Mouse (Mus musculus): ENCODE measurements at regions not wholly inside any gene's neighbourhood (a gene's known extent, or its start where the extent isn't known, plus 50 kb on each side); places are given as distances from the start of the nearest gene placed in this dataset.
A peak's percentile ranks its signal among the peaks of the same experiment; 100 is the strongest.

GRCm38 (mm10) chr1:119278528-119279201 is 143.4 kb downstream of the Inhbb start:
- no peaks in the 10 kb centered on the region for H3K9me3 ChIP-seq (ENCODE audit: control insufficient read depth, low read length)
- no peak overlapping the region for H3K4me2 ChIP-seq (replicated peaks)
- H3K4me3 ChIP-seq (replicated peaks; ENCODE audit: low read length), result no peak overlapping the region
- no peak overlapping the region for H3K27ac ChIP-seq
- no peak for ATAC-seq (ENCODE audit: low FRiP score)
- WGBS, result 82% methylated on average over 8 of the region's 8 CpGs
- no peaks in the 10 kb centered on the region for H3K27me3 ChIP-seq (ENCODE audit: control insufficient read depth, insufficient read depth, low read length)
- no peaks in the 10 kb centered on the region for H3K36me3 ChIP-seq (replicated peaks; ENCODE audit: control insufficient read depth, insufficient read depth)
- no peaks in the 10 kb centered on the region for H3K4me1 ChIP-seq (replicated peaks; ENCODE audit: control insufficient read depth, insufficient read depth, low read length)
- H3K9ac ChIP-seq, result no peak overlapping the region
- no peak for DNase-seq (ENCODE audit: low spot score)

DNA sequence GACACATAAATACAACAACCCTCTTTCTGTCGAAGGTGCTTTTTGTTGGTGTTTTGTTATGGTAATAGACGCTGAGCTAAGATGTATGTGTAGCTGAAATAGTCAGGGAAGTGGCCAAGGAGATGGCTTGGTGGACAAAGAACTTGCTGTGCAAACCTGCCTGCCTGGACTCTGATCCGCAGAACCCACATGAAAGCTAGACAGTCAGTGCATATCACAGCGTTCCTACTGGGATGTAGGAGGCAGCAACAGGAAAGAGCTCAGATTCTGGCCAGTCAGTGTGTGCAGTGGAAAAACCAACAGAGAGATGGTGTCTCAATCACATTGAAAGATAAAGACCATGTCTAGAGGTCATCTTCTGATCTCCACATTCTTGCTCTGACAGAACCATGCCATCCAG is 144.1 kb downstream of the Inhbb start:
- DNase-seq (ENCODE audit: low spot score), result no peak
- Histone ChIP-seq H3K27me3 (ENCODE audit: control insufficient read depth, insufficient read depth, low read length) (no peaks in the 10 kb centered on the region), H3K4me2 (replicated peaks) (no peak overlapping the region), H3K4me3 (replicated peaks; ENCODE audit: low read length) (no peak overlapping the region), H3K27ac (no peak overlapping the region), H3K4me1 (replicated peaks; ENCODE audit: control insufficient read depth, insufficient read depth, low read length) (no peaks in the 10 kb centered on the region), H3K9me3 (ENCODE audit: control insufficient read depth, low read length) (no peaks in the 10 kb centered on the region), H3K9ac (no peak overlapping the region), H3K36me3 (replicated peaks; ENCODE audit: control insufficient read depth, insufficient read depth) (no peaks in the 10 kb centered on the region)
- WGBS, result 74% methylated on average over 4 of the region's 4 CpGs
- ATAC-seq (ENCODE audit: low FRiP score), result no peak

DNA sequence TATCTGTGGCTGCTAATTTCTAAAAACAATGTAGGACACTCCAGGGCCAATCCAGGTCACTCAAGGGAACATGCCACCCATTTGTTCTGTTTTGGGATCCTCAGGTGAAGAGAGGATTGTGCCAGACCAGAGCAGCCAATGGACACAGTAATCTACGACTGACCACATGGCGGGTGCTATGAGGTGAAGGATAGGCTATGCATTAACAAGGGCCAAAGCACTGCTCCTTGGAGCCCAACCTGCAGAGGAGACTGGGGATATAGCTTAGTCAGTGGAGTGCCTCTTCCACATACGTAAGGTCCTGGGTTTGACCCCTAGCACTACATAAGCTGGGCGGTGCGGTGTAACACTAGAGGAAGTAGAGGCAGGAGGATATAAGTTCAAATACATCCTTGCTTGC is 156.0 kb downstream of the Inhbb start:
- no peak overlapping the region for H3K4me3 ChIP-seq (replicated peaks; ENCODE audit: low read length)

GRCm38 (mm10) chr1:119265192-119265891 is 156.7 kb downstream of the Inhbb start:
- Histone ChIP-seq H3K4me3 (replicated peaks; ENCODE audit: low read length) (no peak overlapping the region), H3K36me3 (replicated peaks; ENCODE audit: control insufficient read depth, insufficient read depth) (no peaks in the 10 kb centered on the region), H3K27ac (no peak overlapping the region), H3K9me3 (ENCODE audit: control insufficient read depth, low read length) (0 out of 2 replicates have a peak, but pooled peaks cover 9% of the 10 kb centered on the region), H3K4me2 (replicated peaks) (no peak overlapping the region), H3K27me3 (ENCODE audit: control insufficient read depth, insufficient read depth, low read length) (no peaks in the 10 kb centered on the region), H3K9ac (no peak overlapping the region), H3K4me1 (replicated peaks; ENCODE audit: control insufficient read depth, insufficient read depth, low read length) (no peaks in the 10 kb centered on the region)
- DNase-seq (ENCODE audit: low spot score) (no peak), ATAC-seq (ENCODE audit: low FRiP score) (peak; percentile 68)
- WGBS, result 51% methylated on average over 10 of the region's 10 CpGs

More for the DNA sequence above, 156.0 kb downstream of the Inhbb start:
- 84% methylated on average over 5 of the region's 5 CpGs for WGBS
- no peaks in the 10 kb centered on the region for H3K4me1 ChIP-seq (replicated peaks; ENCODE audit: control insufficient read depth, insufficient read depth, low read length)
- H3K27me3 ChIP-seq (ENCODE audit: control insufficient read depth, insufficient read depth, low read length), result no peaks in the 10 kb centered on the region
- ATAC-seq (ENCODE audit: low FRiP score) (no peak; the same call in 1 of the 2 replicates), DNase-seq (ENCODE audit: low spot score) (no peak)
- no peak overlapping the region for H3K4me2 ChIP-seq (replicated peaks)
- H3K27ac ChIP-seq, result no peak overlapping the region
- H3K36me3 ChIP-seq (replicated peaks; ENCODE audit: control insufficient read depth, insufficient read depth), result no peaks in the 10 kb centered on the region
- H3K9ac ChIP-seq, result no peak overlapping the region
- H3K9me3 ChIP-seq (ENCODE audit: control insufficient read depth, low read length), result 0 out of 2 replicates have a peak, but pooled peaks cover 9% of the 10 kb centered on the region

GRCm38 (mm10) chr1:119259455-119259854 is 162.6 kb downstream of the Inhbb start:
- no peaks in the 10 kb centered on the region for H3K27me3 ChIP-seq (ENCODE audit: control insufficient read depth, insufficient read depth, low read length)
- no peak for ATAC-seq (ENCODE audit: low FRiP score)

DNA sequence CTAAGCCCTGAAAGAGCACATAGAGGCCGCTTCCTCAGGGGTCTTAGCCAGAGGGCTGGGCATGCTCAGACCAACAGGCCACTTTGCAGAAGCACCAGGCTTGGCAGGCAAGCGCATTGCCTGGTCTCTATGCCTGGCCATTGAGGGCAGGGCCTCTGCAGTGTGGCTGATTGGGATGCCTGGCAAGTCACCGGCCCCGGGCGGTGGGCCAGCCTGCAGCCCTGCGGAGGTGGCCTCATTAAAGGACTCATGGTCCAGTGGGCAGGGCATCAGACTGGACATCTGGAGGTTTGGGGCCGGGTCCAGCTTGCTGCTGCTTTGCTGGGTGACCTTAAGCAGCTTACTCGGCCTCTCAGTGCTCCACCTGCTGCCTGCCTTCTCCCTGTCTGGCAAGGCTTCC is 165.3 kb downstream of the Inhbb start:
- no peak overlapping the region; the same call in 1 of the 2 replicates for H3K27ac ChIP-seq
- H3K27me3 ChIP-seq (ENCODE audit: control insufficient read depth, insufficient read depth, low read length), result no peaks in the 10 kb centered on the region
- DNase-seq (ENCODE audit: low spot score), result peak; percentile 44
- H3K36me3 ChIP-seq (replicated peaks; ENCODE audit: control insufficient read depth, insufficient read depth), result no peaks in the 10 kb centered on the region
- no peak overlapping the region for H3K9ac ChIP-seq
- no peak overlapping the region for H3K4me3 ChIP-seq (replicated peaks; ENCODE audit: low read length)
- H3K4me1 ChIP-seq (replicated peaks; ENCODE audit: control insufficient read depth, insufficient read depth, low read length), result 0 out of 2 replicates have a peak, but pooled peaks cover 9% of the 10 kb centered on the region
- WGBS, result 58% methylated on average over 8 of the region's 8 CpGs
- H3K4me2 ChIP-seq (replicated peaks), result no peak overlapping the region
- ATAC-seq (ENCODE audit: low FRiP score), result peak; percentile 78
- H3K9me3 ChIP-seq (ENCODE audit: control insufficient read depth, low read length), result 0 out of 2 replicates have a peak, but pooled peaks cover 6% of the 10 kb centered on the region

More at GRCm38 (mm10) chr1:119259455-119259854, 162.6 kb downstream of the Inhbb start:
- 0 out of 2 replicates have a peak, but pooled peaks cover 9% of the 10 kb centered on the region for H3K4me1 ChIP-seq (replicated peaks; ENCODE audit: control insufficient read depth, insufficient read depth, low read length)
- WGBS, result 83% methylated on average over 9 of the region's 9 CpGs
- no peak overlapping the region for H3K4me3 ChIP-seq (replicated peaks; ENCODE audit: low read length)
- H3K27ac ChIP-seq, result no peak overlapping the region
- no peak overlapping the region for H3K4me2 ChIP-seq (replicated peaks)
- H3K36me3 ChIP-seq (replicated peaks; ENCODE audit: control insufficient read depth, insufficient read depth), result no peaks in the 10 kb centered on the region
- 0 out of 2 replicates have a peak, but pooled peaks cover 9% of the 10 kb centered on the region for H3K9me3 ChIP-seq (ENCODE audit: control insufficient read depth, low read length)
- no peak overlapping the region for H3K9ac ChIP-seq
- no peak for DNase-seq (ENCODE audit: low spot score)

DNA sequence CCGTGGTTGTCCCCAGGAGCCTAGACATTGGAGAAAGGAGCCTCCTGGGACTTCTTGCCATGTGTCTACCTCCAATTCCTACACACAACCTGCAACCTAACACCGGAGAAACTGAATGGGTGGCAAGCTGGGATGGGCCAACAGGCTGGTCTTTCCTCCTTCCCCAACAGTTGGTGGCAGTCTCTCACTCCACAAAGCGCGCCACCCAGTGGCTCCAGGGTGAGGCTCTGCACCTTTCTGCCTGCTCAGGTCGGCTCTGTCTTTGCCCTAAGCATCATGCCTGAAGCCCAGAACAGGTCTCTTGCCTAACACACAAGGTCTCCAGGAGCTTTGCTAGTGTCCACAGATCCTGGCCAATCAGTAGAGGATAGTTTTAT is 166.0 kb downstream of the Inhbb start:
- DNase-seq (ENCODE audit: low spot score) (no peak), ATAC-seq (ENCODE audit: low FRiP score) (0 out of 2 replicates have a peak, but pooled peaks have one; percentile 5)
- Histone ChIP-seq H3K27me3 (ENCODE audit: control insufficient read depth, insufficient read depth, low read length) (no peaks in the 10 kb centered on the region), H3K9me3 (ENCODE audit: control insufficient read depth, low read length) (no peaks in the 10 kb centered on the region), H3K4me2 (replicated peaks) (no peak overlapping the region), H3K4me1 (replicated peaks; ENCODE audit: control insufficient read depth, insufficient read depth, low read length) (0 out of 2 replicates have a peak, but pooled peaks cover 9% of the 10 kb centered on the region), H3K4me3 (replicated peaks; ENCODE audit: low read length) (no peak overlapping the region), H3K36me3 (replicated peaks; ENCODE audit: control insufficient read depth, insufficient read depth) (no peaks in the 10 kb centered on the region), H3K27ac (peak overlapping the region; percentile 16), H3K9ac (no peak overlapping the region)
- 40% methylated on average over 5 of the region's 5 CpGs for WGBS

- peak; percentile 75 for DNase-seq (ENCODE audit: low spot score)
- Histone ChIP-seq H3K4me2 (replicated peaks) (no peak overlapping the region), H3K27me3 (ENCODE audit: control insufficient read depth, insufficient read depth, low read length) (no peaks in the 10 kb centered on the region), H3K4me1 (replicated peaks; ENCODE audit: control insufficient read depth, insufficient read depth, low read length) (0 out of 2 replicates have a peak, but pooled peaks cover 9% of the 10 kb centered on the region), H3K27ac (peak overlapping the region; percentile 55), H3K9ac (no peak overlapping the region), H3K4me3 (replicated peaks; ENCODE audit: low read length) (no peak overlapping the region), H3K36me3 (replicated peaks; ENCODE audit: control insufficient read depth, insufficient read depth) (no peaks in the 10 kb centered on the region), H3K9me3 (ENCODE audit: control insufficient read depth, low read length) (no peaks in the 10 kb centered on the region)
- WGBS, result 25% methylated on average over 20 of the region's 20 CpGs
- peak; percentile 86 for ATAC-seq (ENCODE audit: low FRiP score)
Measured at GRCm38 (mm10) chr1:119255386-119256096, 166.5 kb downstream of the Inhbb start.

DNA sequence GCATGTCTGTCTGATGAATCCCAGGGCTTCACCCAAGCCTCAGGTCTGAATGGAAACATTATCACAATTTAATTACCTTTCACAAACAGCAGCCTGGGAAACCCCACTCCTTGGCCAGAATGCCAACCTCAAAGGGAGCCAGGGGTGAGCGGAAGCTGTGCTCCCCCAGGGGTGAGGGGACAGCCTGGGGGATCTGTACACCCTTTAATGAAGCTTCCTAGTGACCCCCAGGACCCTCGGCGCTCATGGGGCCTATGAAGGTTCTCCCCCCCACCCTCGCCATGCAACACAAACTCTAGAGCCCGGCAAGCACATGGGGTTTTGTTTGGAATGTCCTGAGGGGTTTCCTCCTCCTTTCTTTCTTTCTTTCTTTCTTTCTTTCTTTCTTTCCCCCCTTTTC is 167.1 kb downstream of the Inhbb start:
- Histone ChIP-seq H3K4me1 (replicated peaks; ENCODE audit: control insufficient read depth, insufficient read depth, low read length) (0 out of 2 replicates have a peak, but pooled peaks cover 9% of the 10 kb centered on the region), H3K4me2 (replicated peaks) (no peak overlapping the region), H3K27me3 (ENCODE audit: control insufficient read depth, insufficient read depth, low read length) (no peaks in the 10 kb centered on the region), H3K36me3 (replicated peaks; ENCODE audit: control insufficient read depth, insufficient read depth) (no peaks in the 10 kb centered on the region), H3K9me3 (ENCODE audit: control insufficient read depth, low read length) (no peaks in the 10 kb centered on the region), H3K27ac (peak overlapping the region; percentile 55; the same call in 1 of the 2 replicates), H3K9ac (no peak overlapping the region), H3K4me3 (replicated peaks; ENCODE audit: low read length) (no peak overlapping the region)
- ATAC-seq (ENCODE audit: low FRiP score) (peak; percentile 24; the same call in 1 of the 2 replicates), DNase-seq (ENCODE audit: low spot score) (no peak)
- WGBS, result 41% methylated on average over 5 of the region's 5 CpGs

Data from hindbrain, embryonic 14.5 days (tissue).